Mouse (Mus musculus): ENCODE measurements around the gene Tinagl1. TPM values are rescaled to one million over a fixed set of nuclear protein-coding genes. Genes with fewer than 3 reads are reported as not detected.

Tinagl1 gene
- polyA plus RNA-seq, 1 experiment from 2014 or later, result 7.4 TPM

- Histone ChIP-seq H3K36me3 (no peaks in the 10 kb centered on the region), H3K4me1 (peaks cover 5% of the 10 kb centered on the region), H3K9me3 (replicated peaks) (no peaks in the 10 kb centered on the region), H3K27ac (replicated peaks) (no peak overlapping the region), H3K27me3 (ENCODE audit: low read depth, poor library complexity, severe bottlenecking) (no peaks in the 10 kb centered on the region; the same call in 1 of the 2 replicates), H3K4me3 (no peak overlapping the region)
- WGBS, result 81% methylated on average over 9 of the region's 9 CpGs
- DNase-seq (ENCODE audit: low spot score), result no peak
Measured at GRCm38 (mm10) chr4:130192266-130192665, 17.3 kb upstream of the Tinagl1 start.

DNA sequence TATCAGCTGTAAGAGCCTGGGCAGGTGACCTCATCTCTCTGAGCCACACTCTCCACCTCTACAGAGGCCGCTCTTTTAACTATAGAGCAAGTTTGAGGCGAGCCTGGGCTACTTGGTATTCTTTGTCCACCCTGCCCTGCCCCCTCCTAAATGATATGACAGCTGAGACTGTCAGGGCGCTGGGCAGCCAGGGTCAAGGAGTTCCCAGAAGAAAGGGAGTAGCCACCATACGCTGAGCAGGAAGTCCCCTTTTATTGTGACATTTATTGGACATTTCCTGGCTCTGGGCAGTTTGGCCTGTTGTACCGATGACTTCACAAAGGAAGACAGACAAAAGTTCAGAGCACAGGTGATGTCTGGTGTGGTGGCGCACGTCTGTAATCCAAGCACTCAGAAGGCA is 14.7 kb upstream of the Tinagl1 start:
- WGBS, result 74% methylated on average over 7 of the region's 7 CpGs
- peaks cover 5% of the 10 kb centered on the region for H3K4me1 ChIP-seq
- DNase-seq (ENCODE audit: low spot score), result no peak

GRCm38 (mm10) chr4:130188806-130189297 is 13.9 kb upstream of the Tinagl1 start:
- peaks cover 5% of the 10 kb centered on the region for H3K4me1 ChIP-seq
- H3K36me3 ChIP-seq, result no peaks in the 10 kb centered on the region
- H3K27me3 ChIP-seq (ENCODE audit: low read depth, poor library complexity, severe bottlenecking), result no peaks in the 10 kb centered on the region; the same call in 1 of the 2 replicates
- WGBS, result 5% methylated on average over 13 of the region's 13 CpGs
- H3K9me3 ChIP-seq (replicated peaks), result no peaks in the 10 kb centered on the region
- peak; percentile 84 for DNase-seq (ENCODE audit: low spot score)
- H3K4me3 ChIP-seq, result peak overlapping the region; percentile 37
- no peak overlapping the region for H3K27ac ChIP-seq (replicated peaks)

More for the DNA sequence above, 14.7 kb upstream of the Tinagl1 start:
- H3K27me3 ChIP-seq (ENCODE audit: low read depth, poor library complexity, severe bottlenecking), result no peaks in the 10 kb centered on the region; the same call in 1 of the 2 replicates
- H3K4me3 ChIP-seq, result no peak overlapping the region
- no peaks in the 10 kb centered on the region for H3K9me3 ChIP-seq (replicated peaks)
- no peaks in the 10 kb centered on the region for H3K36me3 ChIP-seq
- no peak overlapping the region for H3K27ac ChIP-seq (replicated peaks)

- H3K27ac ChIP-seq (replicated peaks), result no peak overlapping the region
- H3K9me3 ChIP-seq (replicated peaks), result no peaks in the 10 kb centered on the region
- no peak overlapping the region for H3K4me3 ChIP-seq
- peaks cover 10% of the 10 kb centered on the region; the same call in 1 of the 2 replicates for H3K27me3 ChIP-seq (ENCODE audit: low read depth, poor library complexity, severe bottlenecking)
- peaks cover 5% of the 10 kb centered on the region for H3K4me1 ChIP-seq
- no peak for DNase-seq (ENCODE audit: low spot score)
- 90% methylated on average over 12 of the region's 12 CpGs for WGBS
- no peaks in the 10 kb centered on the region for H3K36me3 ChIP-seq
Measured at GRCm38 (mm10) chr4:130186891-130187290, 12.0 kb upstream of the Tinagl1 start.

- no peak overlapping the region for H3K4me3 ChIP-seq
- H3K4me1 ChIP-seq, result peaks cover 5% of the 10 kb centered on the region
- no peak for DNase-seq (ENCODE audit: low spot score)
- H3K36me3 ChIP-seq, result no peaks in the 10 kb centered on the region
- H3K9me3 ChIP-seq (replicated peaks), result no peaks in the 10 kb centered on the region
- H3K27me3 ChIP-seq (ENCODE audit: low read depth, poor library complexity, severe bottlenecking), result peaks cover 10% of the 10 kb centered on the region; the same call in 1 of the 2 replicates
- no peak overlapping the region for H3K27ac ChIP-seq (replicated peaks)
- WGBS, result 79% methylated on average over 9 of the region's 9 CpGs
Measured at GRCm38 (mm10) chr4:130186450-130186849, 11.5 kb upstream of the Tinagl1 start.

- 100% methylated on average over 5 of the region's 5 CpGs for WGBS
- no peak overlapping the region for H3K27ac ChIP-seq (replicated peaks)
- H3K27me3 ChIP-seq (ENCODE audit: low read depth, poor library complexity, severe bottlenecking), result 0 out of 2 replicates have a peak, but pooled peaks cover 16% of the 10 kb centered on the region
- H3K4me1 ChIP-seq, result peaks cover 3% of the 10 kb centered on the region
- H3K36me3 ChIP-seq, result no peaks in the 10 kb centered on the region
- no peak overlapping the region for H3K4me3 ChIP-seq
- no peak for DNase-seq (ENCODE audit: low spot score)
- H3K9me3 ChIP-seq (replicated peaks), result no peaks in the 10 kb centered on the region
Measured at GRCm38 (mm10) chr4:130183879-130184278, 9.0 kb upstream of the Tinagl1 start.

DNA sequence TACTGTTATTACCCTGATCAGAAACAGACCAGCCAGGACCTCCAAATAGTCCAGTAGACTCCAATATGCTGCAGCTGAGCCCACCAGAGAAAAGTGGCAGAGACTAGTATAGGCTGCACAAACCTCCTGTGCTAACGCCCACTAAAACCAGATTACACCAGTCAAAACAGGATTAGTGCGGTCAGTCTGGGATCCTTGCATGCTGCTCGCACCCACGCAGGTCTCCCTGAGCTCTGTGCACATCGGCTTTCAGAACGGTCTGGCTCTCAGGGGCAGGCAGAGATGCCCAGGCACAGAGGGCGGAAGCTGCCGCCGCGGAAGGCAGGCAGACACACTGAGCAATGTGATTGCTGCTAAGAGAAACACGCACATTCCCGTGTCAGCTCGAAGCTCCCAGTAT is 8.1 kb upstream of the Tinagl1 start:
- WGBS, result 75% methylated on average over 13 of the region's 13 CpGs
- Histone ChIP-seq H3K27me3 (ENCODE audit: low read depth, poor library complexity, severe bottlenecking) (0 out of 2 replicates have a peak, but pooled peaks cover 16% of the 10 kb centered on the region), H3K36me3 (no peaks in the 10 kb centered on the region), H3K4me1 (no peaks in the 10 kb centered on the region; the same call in 1 of the 2 replicates), H3K4me3 (no peak overlapping the region), H3K9me3 (replicated peaks) (no peaks in the 10 kb centered on the region), H3K27ac (replicated peaks) (peak overlapping the region; percentile 35; the same call in 1 of the 2 replicates)
- no peak for DNase-seq (ENCODE audit: low spot score)

GRCm38 (mm10) chr4:130181886-130182285 is 7.0 kb upstream of the Tinagl1 start:
- H3K27me3 ChIP-seq (ENCODE audit: low read depth, poor library complexity, severe bottlenecking), result peaks cover 26% of the 10 kb centered on the region
- 82% methylated on average over 4 of the region's 4 CpGs for WGBS
- H3K4me3 ChIP-seq, result no peak overlapping the region
- H3K4me1 ChIP-seq, result no peaks in the 10 kb centered on the region; the same call in 1 of the 2 replicates
- H3K36me3 ChIP-seq, result no peaks in the 10 kb centered on the region
- no peaks in the 10 kb centered on the region for H3K9me3 ChIP-seq (replicated peaks)
- DNase-seq (ENCODE audit: low spot score), result no peak
- no peak overlapping the region for H3K27ac ChIP-seq (replicated peaks)

DNA sequence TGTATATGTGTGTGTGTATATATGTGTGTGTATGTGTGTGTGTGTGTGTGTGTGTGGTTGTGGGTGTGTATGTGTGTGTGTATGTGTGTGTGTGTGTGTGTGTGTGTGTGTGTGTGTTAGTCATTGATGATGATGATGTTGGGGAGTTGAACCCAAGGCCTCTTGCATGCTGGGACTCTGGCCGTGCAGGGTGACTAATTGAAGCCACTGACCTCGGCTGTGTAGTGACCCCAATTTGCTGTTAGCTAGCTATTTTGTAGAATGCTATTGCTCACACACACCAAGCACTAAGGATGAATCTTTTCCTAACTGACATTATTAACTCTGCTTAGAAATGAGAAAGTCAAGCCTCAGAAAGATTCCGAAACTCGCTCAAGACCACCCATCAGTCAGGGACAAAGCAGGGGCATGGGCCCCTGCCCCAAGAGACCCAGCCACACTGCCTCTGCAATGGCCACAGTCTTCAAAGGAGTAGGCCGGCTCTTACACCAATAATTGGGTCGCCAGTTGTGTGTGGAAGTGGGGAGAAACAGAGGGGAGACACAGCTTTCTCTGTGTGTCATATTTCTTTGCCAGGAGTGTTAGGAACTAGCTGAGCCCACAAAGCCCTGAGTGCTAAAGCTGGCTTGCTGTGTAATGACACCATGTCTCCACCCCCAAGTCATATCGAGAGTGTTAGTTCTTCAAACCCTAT is 6.1 kb upstream of the Tinagl1 start:
- Histone ChIP-seq H3K27me3 (ENCODE audit: low read depth, poor library complexity, severe bottlenecking) (peaks cover 33% of the 10 kb centered on the region), H3K27ac (replicated peaks) (no peak overlapping the region), H3K36me3 (no peaks in the 10 kb centered on the region), H3K4me3 (no peak overlapping the region), H3K4me1 (peaks cover 5% of the 10 kb centered on the region), H3K9me3 (replicated peaks) (no peaks in the 10 kb centered on the region)
- no peak for DNase-seq (ENCODE audit: low spot score)
- 82% methylated on average over 7 of the region's 7 CpGs for WGBS

DNA sequence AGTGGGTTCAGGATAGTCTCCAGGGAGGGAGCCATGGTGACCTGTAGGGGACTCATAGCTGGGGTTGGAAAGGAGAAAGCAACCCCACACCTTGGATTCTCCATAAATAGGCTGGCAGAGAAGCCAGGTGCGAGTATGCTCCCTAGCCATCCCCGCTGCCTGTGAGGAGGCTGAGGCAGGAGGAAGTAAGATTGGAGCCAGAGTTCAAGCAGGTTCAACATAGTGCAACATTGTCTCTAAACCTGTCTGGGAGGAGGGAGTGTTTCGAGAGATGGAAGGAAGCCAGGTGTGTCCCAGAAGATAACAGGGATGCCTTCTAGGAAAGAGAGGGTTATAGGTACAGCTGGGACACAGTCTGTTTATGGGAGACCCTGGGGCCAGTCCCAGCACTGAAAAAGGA is 5.0 kb upstream of the Tinagl1 start:
- 85% methylated on average over 3 of the region's 3 CpGs for WGBS
- H3K27me3 ChIP-seq (ENCODE audit: low read depth, poor library complexity, severe bottlenecking), result peaks cover 45% of the 10 kb centered on the region
- DNase-seq (ENCODE audit: low spot score), result no peak

DNA sequence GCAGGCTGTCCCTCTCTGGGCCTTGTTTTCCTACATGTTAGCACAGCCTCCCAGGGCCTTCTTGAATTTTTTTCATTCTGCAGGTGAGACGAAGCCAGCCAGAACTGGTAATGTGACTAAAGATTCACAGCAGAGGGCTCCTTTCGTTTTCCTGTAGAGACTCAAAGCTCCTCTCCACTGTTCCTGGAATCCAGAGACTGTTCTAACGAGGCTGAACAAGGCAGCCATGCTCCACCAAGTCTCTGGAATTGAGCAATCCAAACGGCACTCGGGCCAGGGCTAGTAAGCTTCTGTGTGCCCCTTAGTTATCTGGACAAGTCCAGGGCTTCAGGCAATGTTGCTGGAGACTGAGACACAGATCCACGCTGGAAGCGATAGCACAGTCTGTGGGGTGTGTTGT is 2.6 kb upstream of the Tinagl1 start:
- Histone ChIP-seq H3K27ac (replicated peaks) (no peak overlapping the region), H3K9me3 (replicated peaks) (no peaks in the 10 kb centered on the region), H3K4me1 (peaks cover 34% of the 10 kb centered on the region), H3K36me3 (no peaks in the 10 kb centered on the region), H3K27me3 (ENCODE audit: low read depth, poor library complexity, severe bottlenecking) (peaks cover 58% of the 10 kb centered on the region), H3K4me3 (no peak overlapping the region)
- 68% methylated on average over 7 of the region's 7 CpGs for WGBS
- DNase-seq (ENCODE audit: low spot score), result no peak

More for the DNA sequence above, 5.0 kb upstream of the Tinagl1 start:
- H3K36me3 ChIP-seq, result no peaks in the 10 kb centered on the region
- H3K4me3 ChIP-seq, result no peak overlapping the region
- peaks cover 16% of the 10 kb centered on the region for H3K4me1 ChIP-seq
- H3K9me3 ChIP-seq (replicated peaks), result no peaks in the 10 kb centered on the region
- H3K27ac ChIP-seq (replicated peaks), result no peak overlapping the region

- Histone ChIP-seq H3K4me1 (peaks cover 38% of the 10 kb centered on the region), H3K36me3 (no peaks in the 10 kb centered on the region), H3K4me3 (no peak overlapping the region), H3K27ac (replicated peaks) (no peak overlapping the region), H3K9me3 (replicated peaks) (no peaks in the 10 kb centered on the region), H3K27me3 (ENCODE audit: low read depth, poor library complexity, severe bottlenecking) (peaks cover 63% of the 10 kb centered on the region)
- DNase-seq (ENCODE audit: low spot score), result no peak
- 80% methylated on average over 4 of the region's 4 CpGs for WGBS
Measured at GRCm38 (mm10) chr4:130177087-130177486, 2.2 kb upstream of the Tinagl1 start.

GRCm38 (mm10) chr4:130176156-130176720 is 1.3 kb upstream of the Tinagl1 start:
- Histone ChIP-seq H3K27ac (replicated peaks) (no peak overlapping the region), H3K4me1 (peaks cover 47% of the 10 kb centered on the region), H3K36me3 (no peaks in the 10 kb centered on the region), H3K27me3 (ENCODE audit: low read depth, poor library complexity, severe bottlenecking) (peaks cover 68% of the 10 kb centered on the region), H3K9me3 (replicated peaks) (no peaks in the 10 kb centered on the region), H3K4me3 (no peak overlapping the region)
- DNase-seq (ENCODE audit: low spot score), result no peak
- 78% methylated on average over 5 of the region's 5 CpGs for WGBS
